Mouse (Mus musculus) Muller cell, postnatal 12 days (primary cell): ENCODE data around the gene Cnih2.
A peak's percentile ranks its signal among the peaks of the same experiment; 100 is the strongest.
"Not testable (repeated sequence)": the region's sequence is repeated elsewhere in the genome, so short reads cannot be mapped to it uniquely, and the experiment has no call there.

ENCODE experiments used
- DNase-seq: peaks from one replicate; pipeline ENCODE4 v3.0.0-alpha.2; 2015; ENCODE audit errors: inconsistent ontology term

Cnih2 gene

DNA sequence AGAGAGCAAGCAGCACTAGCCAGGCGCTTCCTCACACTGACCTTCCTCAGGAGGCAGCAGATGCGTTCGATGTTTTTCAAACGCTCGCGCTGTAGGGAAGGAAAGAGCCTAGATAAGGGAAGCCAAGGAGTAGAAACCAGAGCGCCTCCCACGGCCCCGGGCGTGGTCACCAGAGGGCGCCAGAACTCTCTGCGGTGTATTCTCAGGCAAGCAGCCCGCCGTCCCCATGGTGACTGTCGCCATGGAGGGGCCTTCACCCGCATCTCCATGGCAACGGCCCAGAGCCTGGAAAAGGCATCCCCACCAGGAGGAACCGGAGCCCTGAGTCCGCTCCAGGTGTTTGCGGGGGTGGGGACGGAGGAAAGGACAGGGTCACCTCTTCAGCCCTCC is 4.1 kb downstream of the Cnih2 start:
- peak; percentile 93 for DNase-seq

DNA sequence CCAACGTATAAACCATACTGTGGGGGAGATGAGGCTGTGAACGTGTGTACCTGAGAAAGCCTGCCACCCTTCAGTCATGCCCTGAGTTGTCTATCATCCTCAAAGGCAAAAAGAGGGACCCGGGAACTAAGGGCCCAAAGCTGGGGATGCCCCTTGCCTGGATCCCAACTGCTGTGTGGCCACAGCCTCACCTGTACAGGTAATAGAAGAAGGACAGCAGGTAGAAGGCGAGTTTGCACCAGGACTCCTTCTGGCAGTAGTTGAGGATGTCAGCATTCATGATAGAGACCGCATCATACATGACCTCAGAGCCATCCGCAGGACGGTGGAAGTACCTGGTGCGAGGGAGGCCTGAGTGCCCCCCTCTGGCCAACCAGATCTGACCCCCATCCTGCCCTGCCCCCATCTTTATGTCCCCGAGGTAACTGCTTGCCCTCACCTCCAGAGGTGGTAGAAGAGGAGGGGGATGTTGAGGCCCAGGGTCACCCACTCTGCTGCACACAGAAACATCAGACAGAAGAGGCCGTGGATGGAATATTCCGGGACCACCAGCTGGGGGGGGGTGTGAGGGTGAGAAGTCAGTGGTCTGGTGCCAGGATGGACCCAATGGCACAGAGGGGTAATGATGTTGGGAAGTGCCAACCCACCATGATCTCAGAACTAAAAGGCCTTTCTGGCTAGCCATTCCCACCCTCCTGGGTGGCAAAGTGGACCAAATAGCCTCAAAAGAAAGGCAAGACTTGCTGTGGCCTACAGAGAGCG is 4.7 kb downstream of the Cnih2 start:
- DNase-seq: no peak

GRCm38 (mm10) chr19:5092083-5092482 is 6.2 kb downstream of the Cnih2 start:
- DNase-seq: no peak

GRCm38 (mm10) chr19:5089324-5089723 is 9.0 kb downstream of the Cnih2 start:
- DNase-seq: no peak

- DNase-seq: peak; percentile 98
Measured at GRCm38 (mm10) chr19:5087884-5088728, 10.2 kb downstream of the Cnih2 start, which contains the start of gene Yif1a. Yif1a (plus strand) TSS chr19:5088538.

- DNase-seq: not testable (repeated sequence)
Measured at GRCm38 (mm10) chr19:5086533-5086932, 11.8 kb downstream of the Cnih2 start.

- DNase-seq: peak; percentile 56
Measured at GRCm38 (mm10) chr19:5085145-5085863, 13.0 kb downstream of the Cnih2 start, which contains the start of gene Tmem151a. Tmem151a (minus strand) TSS chr19:5085531.

- no peak for DNase-seq
Measured at GRCm38 (mm10) chr19:5084834-5085144, 13.5 kb downstream of the Cnih2 start.

DNA sequence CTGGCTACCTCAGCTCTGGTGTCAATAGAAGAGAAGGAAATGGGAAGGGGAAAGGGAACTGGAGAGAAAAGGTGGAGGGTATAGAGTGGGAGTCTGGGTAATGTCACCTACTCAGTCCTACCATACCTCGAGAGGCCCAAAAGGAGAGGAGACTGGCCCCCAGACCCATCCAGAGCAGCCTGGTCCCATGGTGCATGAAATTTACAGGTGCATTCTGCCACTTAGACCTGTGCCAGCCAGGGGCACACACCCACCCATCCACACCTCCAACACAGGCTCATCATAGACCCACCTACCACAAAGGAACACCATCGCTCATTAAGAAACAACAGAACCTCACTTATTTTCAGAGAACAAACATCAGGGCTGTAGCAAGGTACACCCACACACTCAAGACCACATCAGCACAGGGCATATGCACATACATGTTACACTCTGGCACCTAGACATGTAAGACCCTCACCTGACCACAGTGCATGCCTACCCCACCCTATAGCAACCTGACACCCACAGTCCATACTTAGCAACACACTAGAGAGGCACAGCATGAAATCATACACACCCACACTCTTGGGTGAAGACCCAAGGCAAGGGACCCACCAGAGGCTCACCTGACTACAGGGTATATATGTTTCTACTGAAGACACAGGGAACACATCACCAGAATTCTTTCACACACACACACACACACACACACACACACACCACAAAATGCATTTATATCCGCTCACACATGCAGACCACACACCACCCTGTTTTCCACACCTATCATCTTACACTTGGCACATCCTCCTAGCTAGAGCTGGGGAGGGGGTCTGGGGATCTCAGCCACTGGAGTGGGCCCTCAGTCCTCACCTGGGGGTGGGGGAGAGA is 14.1 kb downstream of the Cnih2 start:
- DNase-seq: no peak

- DNase-seq: no peak
Measured at GRCm38 (mm10) chr19:5082596-5082995, 15.7 kb downstream of the Cnih2 start.

- no peak for DNase-seq
Measured at GRCm38 (mm10) chr19:5082005-5082404, 16.3 kb downstream of the Cnih2 start.

- DNase-seq: no peak
Measured at GRCm38 (mm10) chr19:5079279-5079678, 19.0 kb downstream of the Cnih2 start.

- DNase-seq: no peak
Measured at GRCm38 (mm10) chr19:5073518-5073917, 24.8 kb downstream of the Cnih2 start.

- peak; percentile 55 for DNase-seq
Measured at GRCm38 (mm10) chr19:5073028-5073427, 25.3 kb downstream of the Cnih2 start.

DNA sequence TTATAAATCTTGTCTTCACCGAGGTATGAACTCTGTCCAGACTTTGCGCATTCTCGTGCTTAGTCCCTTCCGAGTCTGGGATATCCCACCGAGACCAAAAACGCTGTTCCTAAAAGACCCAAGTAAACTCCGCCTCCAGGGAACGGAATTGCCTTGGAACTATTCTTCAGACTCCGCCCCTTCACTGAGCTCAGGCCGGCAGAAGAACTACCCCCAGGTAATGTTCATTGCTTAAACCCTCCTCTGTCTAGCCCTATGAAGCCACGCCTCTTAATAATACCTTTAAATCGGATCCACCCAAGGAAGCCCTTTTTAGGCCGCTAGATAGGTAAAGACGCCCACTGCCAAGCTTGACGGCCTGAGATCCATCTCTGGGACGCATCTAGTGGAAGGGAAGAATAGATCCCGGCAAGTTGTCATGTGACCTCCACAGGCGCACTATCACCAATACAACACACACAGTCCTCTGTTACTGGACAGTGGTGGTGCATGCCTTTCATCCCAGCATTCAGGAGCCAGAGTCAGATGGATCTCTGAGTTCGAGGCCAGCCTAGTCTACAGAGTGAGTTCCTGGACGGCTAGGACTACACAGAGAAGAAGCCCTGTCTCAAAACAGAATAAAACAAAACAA is 25.8 kb downstream of the Cnih2 start:
- no peak for DNase-seq

GRCm38 (mm10) chr19:5071545-5072369 is 26.6 kb downstream of the Cnih2 start:
- peak; percentile 88 for DNase-seq

- no peak for DNase-seq
Measured at GRCm38 (mm10) chr19:5071077-5071476, 27.2 kb downstream of the Cnih2 start.

DNA sequence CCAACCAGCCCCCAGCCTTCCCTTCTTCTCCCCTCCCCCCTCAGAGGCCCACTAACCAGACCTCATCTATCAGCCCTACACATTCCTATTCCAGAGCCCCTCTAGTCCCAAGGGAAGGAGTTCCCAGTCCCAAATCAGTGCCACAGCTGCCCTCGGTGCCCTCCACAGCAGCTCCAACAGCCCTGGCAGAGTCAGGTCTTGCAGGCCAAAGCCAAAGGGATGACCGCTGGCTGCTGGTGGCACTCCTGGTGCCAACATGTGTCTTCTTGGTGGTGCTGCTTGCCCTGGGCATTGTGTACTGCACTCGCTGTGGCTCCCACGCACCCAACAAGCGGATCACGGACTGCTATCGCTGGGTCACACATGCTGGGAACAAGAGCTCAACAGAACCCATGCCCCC is 28.3 kb downstream of the Cnih2 start:
- no peak for DNase-seq

GRCm38 (mm10) chr19:5069486-5069885 is 28.8 kb downstream of the Cnih2 start:
- DNase-seq: no peak
